Mouse (Mus musculus) liver, adult 2 months (tissue): ENCODE results near the gene Zbtb45. TPM values are rescaled to one million over a fixed set of nuclear protein-coding genes. Genes with fewer than 3 reads are reported as not detected.
A peak's percentile ranks its signal among the peaks of the same experiment; 100 is the strongest.

Experiments
- DNase-seq: peaks from one replicate; pipeline ENCODE4 v3.0.0-alpha.2; 2011; ENCODE audit warnings: low read depth, low spot score; ENCODE audit errors: extremely low read depth
- H3K27ac ChIP-seq: fragments of 200-500 bp; replicated peaks from 2 replicates; pipeline ENCODE4 v1.5.1; 2012; ENCODE audit warnings: low read depth, mild to moderate bottlenecking, control low read depth, inconsistent platforms, low read length; ENCODE audit not compliant: insufficient read depth
- H3K27me3 ChIP-seq: fragments of 200-500 bp; 2 replicates; pipeline ENCODE4 v1.6.1; 2012; ENCODE audit warnings: mild to moderate bottlenecking, moderate library complexity, low read length, inconsistent platforms; ENCODE audit not compliant: control insufficient read depth, insufficient read depth
- H3K36me3 ChIP-seq: fragments of 200-500 bp; 2 replicates; pipeline ENCODE4 v1.6.1; 2012; ENCODE audit warnings: low read length, inconsistent platforms; ENCODE audit not compliant: control insufficient read depth, insufficient read depth
- H3K4me1 ChIP-seq: fragments of 200-500 bp; 2 replicates; pipeline ENCODE4 v1.6.1; 2011; ENCODE audit warnings: low read length; ENCODE audit not compliant: control insufficient read depth, insufficient read depth
- H3K4me3 ChIP-seq: fragments of 200-500 bp; 2 replicates; pipeline ENCODE4 v1.5.1; 2011; ENCODE audit warnings: low read depth, mild to moderate bottlenecking, control low read depth, low read length, moderate library complexity; ENCODE audit not compliant: insufficient read depth
- H3K79me2 ChIP-seq: fragments of 200-500 bp; 2 replicates; pipeline ENCODE4 v1.6.1; 2012; ENCODE audit warnings: inconsistent platforms, mild to moderate bottlenecking, low read length, moderate library complexity; ENCODE audit not compliant: control insufficient read depth, insufficient read depth
- H3K9ac ChIP-seq: fragments of 200-500 bp; 2 replicates; pipeline ENCODE4 v1.6.1; 2012; ENCODE audit warnings: low read depth, mild to moderate bottlenecking, control low read depth, inconsistent platforms, low read length
- CTCF ChIP-seq: fragments of 200-500 bp; IDR thresholded peaks from 2 replicates; pipeline ENCODE4 v1.5.1; 2011; ENCODE audit warnings: low read depth, low read length, control low read depth
- POLR2A ChIP-seq: fragments of 200-500 bp; IDR thresholded peaks from 2 replicates; pipeline ENCODE4 v1.6.1; 2011; ENCODE audit warnings: low read length, control low read depth; ENCODE audit not compliant: insufficient read depth; ENCODE audit errors: extremely low read depth
- WGBS: fragments of 180-500 bp; shearing (Covaris S2); methylation state at CpG from one replicate; pipeline ENCODE4 v1.1.7; 2018; 5-methylcytosine and 5-hydroxymethylcytosine counted together
- polyA plus RNA-seq: library from polyadenylated mRNA; depleted of rRNA; stranded (reverse); fragments of >200 nt; gene quantifications from 2 replicates; pipeline ENCODE4 v1.2.3, GENCODE M21; 2012
- total RNA-seq: library from RNA; depleted of rRNA; stranded (reverse); fragments of >200 nt; gene quantifications from 2 replicates; pipeline ENCODE4 v1.2.3, GENCODE M21; 2014

The Zbtb45 gene
- total and polyA plus RNA-seq, 2 experiments = 0.28 to 4.5 TPM

- no peak for DNase-seq
- 98% methylated on average over 2 of the region's 2 CpGs for WGBS
- Histone ChIP-seq H3K4me1 (no peaks in the 10 kb centered on the region), H3K79me2 (no peaks in the 10 kb centered on the region), H3K27ac (no peak overlapping the region), H3K4me3 (no peak overlapping the region), H3K36me3 (no peaks in the 10 kb centered on the region), H3K27me3 (no peaks in the 10 kb centered on the region), H3K9ac (no peak overlapping the region)
- TF ChIP-seq POLR2A = no peak
- no peak for TF ChIP-seq CTCF
These were observed 43.7 kb upstream of the Zbtb45 start for GRCm38 (mm10) chr7:13053501-13053900.

GRCm38 (mm10) chr7:13053001-13053400, 43.2 kb upstream of the Zbtb45 start:
- no peak overlapping the region for H3K4me3 ChIP-seq
- TF ChIP-seq CTCF (no peak), POLR2A (no peak)
- no peaks in the 10 kb centered on the region for H3K79me2 ChIP-seq
- no peaks in the 10 kb centered on the region for H3K36me3 ChIP-seq
- no peak overlapping the region for H3K9ac ChIP-seq
- no peak overlapping the region for H3K27ac ChIP-seq
- H3K27me3 ChIP-seq = no peaks in the 10 kb centered on the region
- H3K4me1 ChIP-seq = no peaks in the 10 kb centered on the region
- 91% methylated on average over 13 of the region's 13 CpGs for WGBS
- DNase-seq = no peak

GRCm38 (mm10) chr7:13046084-13046483, 36.2 kb upstream of the Zbtb45 start:
- no peak overlapping the region for H3K27ac ChIP-seq
- peaks cover 7% of the 10 kb centered on the region for H3K27me3 ChIP-seq
- no peak overlapping the region for H3K9ac ChIP-seq
- no peaks in the 10 kb centered on the region for H3K79me2 ChIP-seq
- peaks cover 17% of the 10 kb centered on the region for H3K4me1 ChIP-seq
- 0% methylated on average over 2 of the region's 2 CpGs for WGBS
- TF ChIP-seq POLR2A (no peak), CTCF (peak; percentile 61; the same call in 1 of the 2 replicates)
- H3K36me3 ChIP-seq = no peaks in the 10 kb centered on the region
- H3K4me3 ChIP-seq = no peak overlapping the region
- peak; percentile 80 for DNase-seq

GRCm38 (mm10) chr7:13044254-13044625, 34.4 kb upstream of the Zbtb45 start:
- TF ChIP-seq CTCF (no peak), POLR2A (no peak)
- Histone ChIP-seq H3K36me3 (no peaks in the 10 kb centered on the region), H3K27me3 (peaks cover 7% of the 10 kb centered on the region), H3K9ac (peak overlapping the region; percentile 49), H3K27ac (no peak overlapping the region), H3K4me3 (peak overlapping the region; percentile 38; the same call in 1 of the 2 replicates), H3K4me1 (peaks cover 17% of the 10 kb centered on the region), H3K79me2 (no peaks in the 10 kb centered on the region)
- DNase-seq = no peak
- 9% methylated on average over 23 of the region's 23 CpGs for WGBS

GRCm38 (mm10) chr7:13043445-13044253, 33.8 kb upstream of the Zbtb45 start:
- DNase-seq = no peak
- Histone ChIP-seq H3K4me1 (peaks cover 21% of the 10 kb centered on the region), H3K9ac (peak overlapping the region; percentile 49), H3K79me2 (no peaks in the 10 kb centered on the region), H3K27me3 (peaks cover 7% of the 10 kb centered on the region), H3K36me3 (no peaks in the 10 kb centered on the region), H3K27ac (no peak overlapping the region), H3K4me3 (peak overlapping the region; percentile 38; the same call in 1 of the 2 replicates)
- TF ChIP-seq CTCF (no peak), POLR2A (0 out of 2 replicates have a peak, but pooled peaks have one; percentile 7)
- WGBS = 10% methylated on average over 88 of the region's 88 CpGs

GRCm38 (mm10) chr7:13043120-13043444, 33.2 kb upstream of the Zbtb45 start:
- no peak for TF ChIP-seq POLR2A
- TF ChIP-seq CTCF = no peak
- DNase-seq = no peak
- no peak overlapping the region for H3K27ac ChIP-seq
- WGBS = 69% methylated on average over 16 of the region's 16 CpGs
- peaks cover 7% of the 10 kb centered on the region for H3K27me3 ChIP-seq
- H3K9ac ChIP-seq = no peak overlapping the region
- no peaks in the 10 kb centered on the region for H3K79me2 ChIP-seq
- H3K36me3 ChIP-seq = no peaks in the 10 kb centered on the region
- no peak overlapping the region for H3K4me3 ChIP-seq
- peaks cover 21% of the 10 kb centered on the region for H3K4me1 ChIP-seq
